Mouse (Mus musculus) intestine, embryonic 15.5 days (tissue): ENCODE results near the gene Bdkrb1. TPM values are rescaled to one million over a fixed set of nuclear protein-coding genes. Genes with fewer than 3 reads are reported as not detected.

ENCODE experiments used
- ATAC-seq: fragments of 200-750 bp; cut with Nextera tagmentation; 2 replicates; pipeline ENCODE4 v1.8.0; 2017; ENCODE audit warnings: moderate TSS enrichment, moderate library complexity
- H3K27ac ChIP-seq: fragments of 300-500 bp; sonication (generic); 2 replicates; pipeline ENCODE4 v1.5.1; 2015; ENCODE audit warnings: mild to moderate bottlenecking, inconsistent platforms
- H3K27me3 ChIP-seq: fragments of 300-500 bp; sonication (generic); replicated peaks from 2 replicates; pipeline ENCODE4 v1.6.1; 2015; ENCODE audit warnings: inconsistent platforms
- H3K36me3 ChIP-seq: fragments of 300-500 bp; sonication (generic); 2 replicates; pipeline ENCODE4 v1.6.1; 2015; ENCODE audit warnings: inconsistent platforms
- H3K4me1 ChIP-seq: fragments of 300-500 bp; sonication (generic); replicated peaks from 2 replicates; pipeline ENCODE4 v1.6.1; 2015; ENCODE audit warnings: inconsistent platforms
- H3K4me2 ChIP-seq: fragments of 300-500 bp; sonication (generic); replicated peaks from 2 replicates; pipeline ENCODE4 v1.6.1; 2015; ENCODE audit warnings: mild to moderate bottlenecking, inconsistent platforms
- H3K4me3 ChIP-seq: fragments of 300-500 bp; sonication (generic); replicated peaks from 2 replicates; pipeline ENCODE4 v1.5.1; 2015; ENCODE audit warnings: inconsistent platforms
- H3K9ac ChIP-seq: fragments of 300-500 bp; sonication (generic); 2 replicates; pipeline ENCODE4 v1.6.1; 2015; ENCODE audit warnings: inconsistent platforms
- H3K9me3 ChIP-seq: fragments of 300-500 bp; sonication (generic); 2 replicates; pipeline ENCODE4 v1.6.1; 2016; ENCODE audit warnings: inconsistent platforms
- WGBS: fragments of 180-500 bp; shearing (Covaris S2); methylation state at CpG from one replicate; pipeline ENCODE4 v1.1.7; 2015; 5-methylcytosine and 5-hydroxymethylcytosine counted together
- polyA plus RNA-seq: library from polyadenylated mRNA; unstranded; fragments of >200 nt; fragmentation: Nextera tagmentation; extraction: Ambion mirVana; gene quantifications from 2 replicates; pipeline ENCODE4 v1.2.1, GENCODE M21; 2015

Bdkrb1 gene
- polyA plus RNA-seq, 1 experiment from 2014 or later: 0.31 TPM

GRCm38 (mm10) chr12:105572622-105573021 is 30.3 kb upstream of the Bdkrb1 start:
- H3K27me3 ChIP-seq: no peaks in the 10 kb centered on the region
- no peaks in the 10 kb centered on the region for H3K9me3 ChIP-seq
- H3K27ac ChIP-seq: no peak overlapping the region
- no peak overlapping the region for H3K9ac ChIP-seq
- no peak overlapping the region for H3K4me3 ChIP-seq
- WGBS: 85% methylated on average over 2 of the region's 2 CpGs
- ATAC-seq: no peak; the same call in 1 of the 2 replicates
- H3K36me3 ChIP-seq: no peaks in the 10 kb centered on the region
- H3K4me1 ChIP-seq: no peaks in the 10 kb centered on the region
- H3K4me2 ChIP-seq: no peak overlapping the region

- no peak for ATAC-seq
- Histone ChIP-seq H3K27me3 (no peaks in the 10 kb centered on the region), H3K36me3 (no peaks in the 10 kb centered on the region), H3K4me3 (no peak overlapping the region), H3K9ac (no peak overlapping the region), H3K4me2 (no peak overlapping the region), H3K9me3 (no peaks in the 10 kb centered on the region), H3K4me1 (no peaks in the 10 kb centered on the region), H3K27ac (no peak overlapping the region)
- WGBS: 90% methylated on average over 4 of the region's 4 CpGs
Measured at GRCm38 (mm10) chr12:105574356-105574755, 28.5 kb upstream of the Bdkrb1 start.

GRCm38 (mm10) chr12:105580490-105580889 is 22.4 kb upstream of the Bdkrb1 start:
- 83% methylated on average over 17 of the region's 17 CpGs for WGBS

GRCm38 (mm10) chr12:105582486-105582885 is 20.4 kb upstream of the Bdkrb1 start:
- Histone ChIP-seq H3K9me3 (no peaks in the 10 kb centered on the region), H3K4me1 (peaks cover 15% of the 10 kb centered on the region), H3K36me3 (no peaks in the 10 kb centered on the region), H3K9ac (no peak overlapping the region), H3K27me3 (no peaks in the 10 kb centered on the region), H3K27ac (no peak overlapping the region; the same call in 1 of the 2 replicates), H3K4me2 (no peak overlapping the region), H3K4me3 (no peak overlapping the region)
- WGBS: 64% methylated on average over 9 of the region's 9 CpGs
- ATAC-seq: no peak

More at GRCm38 (mm10) chr12:105580490-105580889, 22.4 kb upstream of the Bdkrb1 start:
- no peaks in the 10 kb centered on the region for H3K9me3 ChIP-seq
- H3K36me3 ChIP-seq: no peaks in the 10 kb centered on the region
- ATAC-seq: no peak
- no peak overlapping the region for H3K27ac ChIP-seq
- H3K4me1 ChIP-seq: peaks cover 15% of the 10 kb centered on the region
- H3K9ac ChIP-seq: no peak overlapping the region
- H3K27me3 ChIP-seq: no peaks in the 10 kb centered on the region
- H3K4me3 ChIP-seq: no peak overlapping the region
- no peak overlapping the region for H3K4me2 ChIP-seq

- ATAC-seq: peak; percentile 83
- Histone ChIP-seq H3K27ac (no peak overlapping the region), H3K9me3 (no peaks in the 10 kb centered on the region), H3K4me3 (no peak overlapping the region), H3K4me2 (peak overlapping the region; percentile 4; the same call in 1 of the 2 replicates), H3K4me1 (peaks cover 15% of the 10 kb centered on the region), H3K9ac (no peak overlapping the region), H3K36me3 (no peaks in the 10 kb centered on the region), H3K27me3 (no peaks in the 10 kb centered on the region)
- WGBS: 20% methylated on average over 2 of the region's 2 CpGs
Measured at GRCm38 (mm10) chr12:105583484-105583883, 19.4 kb upstream of the Bdkrb1 start.

- Histone ChIP-seq H3K27me3 (no peaks in the 10 kb centered on the region), H3K9me3 (no peaks in the 10 kb centered on the region), H3K4me2 (no peak overlapping the region), H3K4me3 (no peak overlapping the region), H3K9ac (no peak overlapping the region), H3K27ac (no peak overlapping the region), H3K4me1 (peaks cover 15% of the 10 kb centered on the region), H3K36me3 (no peaks in the 10 kb centered on the region)
- WGBS: 22% methylated on average over 12 of the region's 12 CpGs
- ATAC-seq: peak; percentile 55
Measured at GRCm38 (mm10) chr12:105584851-105585250, 18.0 kb upstream of the Bdkrb1 start.

GRCm38 (mm10) chr12:105587526-105587925 is 15.4 kb upstream of the Bdkrb1 start:
- Histone ChIP-seq H3K4me3 (no peak overlapping the region), H3K36me3 (no peaks in the 10 kb centered on the region), H3K4me2 (no peak overlapping the region), H3K27me3 (no peaks in the 10 kb centered on the region), H3K9ac (no peak overlapping the region), H3K9me3 (no peaks in the 10 kb centered on the region), H3K4me1 (peaks cover 15% of the 10 kb centered on the region), H3K27ac (no peak overlapping the region)
- 83% methylated on average over 8 of the region's 8 CpGs for WGBS
- no peak for ATAC-seq

GRCm38 (mm10) chr12:105590786-105591185 is 12.1 kb upstream of the Bdkrb1 start:
- Histone ChIP-seq H3K4me1 (0 out of 2 replicates have a peak, but pooled peaks cover 3% of the 10 kb centered on the region), H3K36me3 (no peaks in the 10 kb centered on the region), H3K27ac (no peak overlapping the region), H3K27me3 (no peaks in the 10 kb centered on the region), H3K4me2 (no peak overlapping the region), H3K9ac (no peak overlapping the region), H3K4me3 (no peak overlapping the region), H3K9me3 (no peaks in the 10 kb centered on the region)
- 69% methylated on average over 7 of the region's 7 CpGs for WGBS
- no peak for ATAC-seq

GRCm38 (mm10) chr12:105592361-105592761 is 10.5 kb upstream of the Bdkrb1 start:
- Histone ChIP-seq H3K4me1 (0 out of 2 replicates have a peak, but pooled peaks cover 3% of the 10 kb centered on the region), H3K9ac (no peak overlapping the region), H3K27me3 (no peaks in the 10 kb centered on the region), H3K4me3 (no peak overlapping the region), H3K36me3 (no peaks in the 10 kb centered on the region), H3K9me3 (no peaks in the 10 kb centered on the region), H3K4me2 (no peak overlapping the region), H3K27ac (no peak overlapping the region)
- no peak for ATAC-seq
- 96% methylated on average over 23 of the region's 23 CpGs for WGBS

GRCm38 (mm10) chr12:105593471-105593870 is 9.4 kb upstream of the Bdkrb1 start:
- H3K4me3 ChIP-seq: no peak overlapping the region

GRCm38 (mm10) chr12:105597135-105597534 is 5.8 kb upstream of the Bdkrb1 start:
- H3K36me3 ChIP-seq: no peaks in the 10 kb centered on the region
- no peak overlapping the region for H3K27ac ChIP-seq
- H3K4me2 ChIP-seq: no peak overlapping the region
- no peak overlapping the region for H3K9ac ChIP-seq
- H3K27me3 ChIP-seq: no peaks in the 10 kb centered on the region
- no peaks in the 10 kb centered on the region for H3K9me3 ChIP-seq
- 84% methylated on average over 8 of the region's 8 CpGs for WGBS
- no peak overlapping the region for H3K4me3 ChIP-seq
- no peak for ATAC-seq
- H3K4me1 ChIP-seq: peaks cover 6% of the 10 kb centered on the region; the same call in 1 of the 2 replicates

More at GRCm38 (mm10) chr12:105593471-105593870, 9.4 kb upstream of the Bdkrb1 start:
- WGBS: 60% methylated on average over 4 of the region's 4 CpGs
- Histone ChIP-seq H3K9me3 (no peaks in the 10 kb centered on the region), H3K27ac (no peak overlapping the region), H3K4me2 (no peak overlapping the region), H3K9ac (no peak overlapping the region), H3K36me3 (no peaks in the 10 kb centered on the region), H3K4me1 (peaks cover 6% of the 10 kb centered on the region; the same call in 1 of the 2 replicates), H3K27me3 (no peaks in the 10 kb centered on the region)
- ATAC-seq: no peak

- ATAC-seq: no peak
- no peak overlapping the region for H3K4me2 ChIP-seq
- 77% methylated on average over 10 of the region's 10 CpGs for WGBS
- H3K4me1 ChIP-seq: peaks cover 6% of the 10 kb centered on the region; the same call in 1 of the 2 replicates
- no peak overlapping the region for H3K27ac ChIP-seq
- H3K9me3 ChIP-seq: no peaks in the 10 kb centered on the region
- no peaks in the 10 kb centered on the region for H3K36me3 ChIP-seq
- no peak overlapping the region for H3K4me3 ChIP-seq
- no peaks in the 10 kb centered on the region for H3K27me3 ChIP-seq
- no peak overlapping the region for H3K9ac ChIP-seq
Measured at GRCm38 (mm10) chr12:105598503-105598902, 4.4 kb upstream of the Bdkrb1 start.

- Histone ChIP-seq H3K9ac (no peak overlapping the region), H3K36me3 (no peaks in the 10 kb centered on the region), H3K27ac (no peak overlapping the region), H3K9me3 (no peaks in the 10 kb centered on the region), H3K4me1 (peaks cover 6% of the 10 kb centered on the region; the same call in 1 of the 2 replicates), H3K4me2 (no peak overlapping the region), H3K4me3 (no peak overlapping the region), H3K27me3 (no peaks in the 10 kb centered on the region)
- ATAC-seq: no peak
- 54% methylated on average over 5 of the region's 5 CpGs for WGBS
Measured at GRCm38 (mm10) chr12:105599098-105599497, 3.8 kb upstream of the Bdkrb1 start.
